Mouse (Mus musculus) forebrain, embryonic 13.5 days (tissue): ENCODE results near the gene Ocrl. TPM values are rescaled to one million over a fixed set of nuclear protein-coding genes. Genes with fewer than 3 reads are reported as not detected.

ENCODE experiments used
- ATAC-seq: fragments of 200-750 bp; cut with Nextera tagmentation; 2 replicates; pipeline ENCODE4 v1.8.0; 2017
- H3K27ac ChIP-seq: fragments of 300-500 bp; sonication (generic); 2 replicates; pipeline ENCODE4 v1.5.1; 2015; ENCODE audit warnings: inconsistent platforms, mild to moderate bottlenecking, moderate library complexity
- H3K27me3 ChIP-seq: fragments of 300-500 bp; sonication (generic); 2 replicates; pipeline ENCODE4 v1.6.1; 2015; ENCODE audit warnings: mild to moderate bottlenecking, inconsistent platforms
- H3K36me3 ChIP-seq: fragments of 300-500 bp; sonication (generic); 2 replicates; pipeline ENCODE4 v1.6.1; 2015; ENCODE audit warnings: mild to moderate bottlenecking, inconsistent platforms; ENCODE audit not compliant: poor library complexity, severe bottlenecking
- H3K4me1 ChIP-seq: fragments of 300-500 bp; sonication (generic); 2 replicates; pipeline ENCODE4 v1.6.1; 2015; ENCODE audit warnings: inconsistent platforms
- H3K4me2 ChIP-seq: fragments of 300-500 bp; sonication (generic); 2 replicates; pipeline ENCODE4 v1.6.1; 2015; ENCODE audit warnings: inconsistent platforms, mild to moderate bottlenecking, moderate library complexity
- H3K4me3 ChIP-seq: fragments of 300-500 bp; sonication (generic); 2 replicates; pipeline ENCODE4 v1.5.1; 2015; ENCODE audit warnings: mild to moderate bottlenecking, inconsistent platforms
- H3K9ac ChIP-seq: fragments of 300-500 bp; sonication (generic); 2 replicates; pipeline ENCODE4 v1.6.1; 2015; ENCODE audit warnings: mild to moderate bottlenecking, inconsistent platforms
- H3K9me3 ChIP-seq: fragments of 300-500 bp; sonication (generic); replicated peaks from 2 replicates; pipeline ENCODE4 v1.6.1; 2016; ENCODE audit warnings: inconsistent platforms
- WGBS: fragments of 180-500 bp; shearing (Covaris S2); methylation state at CpG from one replicate; pipeline ENCODE4 v1.1.7; 2015; 5-methylcytosine and 5-hydroxymethylcytosine counted together
- polyA plus RNA-seq: library from polyadenylated mRNA; unstranded; fragments of >200 nt; fragmentation: Nextera tagmentation; extraction: Ambion mirVana; gene quantifications from 2 replicates; pipeline ENCODE4 v1.2.1, GENCODE M21; 2015

Gene Ocrl
- polyA plus RNA-seq, 1 experiment from 2014 or later, result 20.3 TPM

DNA sequence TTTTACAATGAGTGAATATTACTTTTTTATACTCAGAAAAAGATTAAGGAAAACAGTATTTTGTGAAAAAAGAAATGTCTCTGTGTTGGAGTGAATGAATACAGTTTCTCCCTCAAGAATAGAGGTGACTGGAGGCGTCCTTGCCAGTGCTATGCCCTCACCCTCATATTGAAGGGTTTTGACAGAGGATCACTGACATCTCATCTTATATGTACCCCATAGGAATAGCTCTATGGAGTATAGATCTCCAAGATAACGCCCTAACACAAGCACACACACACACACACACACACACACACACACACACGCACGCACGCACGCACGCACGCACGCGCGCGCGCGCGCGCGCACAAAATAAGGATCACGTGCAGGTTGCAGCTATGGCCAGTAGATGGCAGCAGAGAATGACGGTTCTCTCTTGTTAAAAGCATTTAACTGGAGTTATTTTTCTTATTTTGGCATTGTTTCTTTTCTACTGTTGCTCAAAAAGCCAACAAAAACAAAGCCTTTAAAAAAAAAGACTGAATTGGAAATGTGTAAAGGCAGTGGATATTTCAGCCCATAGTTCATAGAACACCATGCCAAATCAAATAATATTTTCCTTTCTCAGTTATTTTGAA lies 72.9 kb downstream of the Ocrl start:
- Histone ChIP-seq H3K4me1 (no peaks in the 10 kb centered on the region), H3K27me3 (no peaks in the 10 kb centered on the region), H3K4me2 (peak overlapping the region; percentile 53), H3K9ac (no peak overlapping the region), H3K27ac (no peak overlapping the region), H3K36me3 (no peaks in the 10 kb centered on the region), H3K9me3 (no peaks in the 10 kb centered on the region), H3K4me3 (peak overlapping the region; percentile 22; the same call in 1 of the 2 replicates)
- peak; percentile 65 for ATAC-seq
- WGBS, result 4% methylated on average over 14 of the region's 19 CpGs

DNA sequence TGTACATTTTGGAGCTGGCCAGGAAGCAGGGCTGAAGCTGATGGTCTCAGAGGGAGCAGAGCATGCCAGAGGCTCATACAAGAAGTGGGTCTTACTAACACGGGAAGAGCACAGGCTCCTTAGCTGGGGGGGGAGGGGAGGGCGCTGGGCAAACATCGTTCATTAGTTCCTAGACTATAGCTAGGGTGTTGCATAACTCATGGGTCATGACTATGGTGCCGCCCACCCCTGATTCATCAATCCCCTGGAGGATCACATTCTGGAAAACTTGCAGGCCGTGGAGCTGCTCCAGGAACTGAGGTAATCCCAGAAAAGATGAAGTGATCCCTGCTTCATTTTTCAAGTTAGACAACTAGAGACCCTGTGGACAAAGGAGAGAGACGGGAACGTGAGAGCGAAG lies 75.8 kb downstream of the Ocrl start:
- WGBS, result 80% methylated on average over 8 of the region's 8 CpGs
- no peak overlapping the region for H3K4me2 ChIP-seq
- H3K9ac ChIP-seq, result no peak overlapping the region
- H3K27ac ChIP-seq, result no peak overlapping the region
- no peaks in the 10 kb centered on the region for H3K9me3 ChIP-seq
- H3K4me3 ChIP-seq, result no peak overlapping the region
- no peaks in the 10 kb centered on the region for H3K4me1 ChIP-seq
- no peaks in the 10 kb centered on the region for H3K27me3 ChIP-seq
- H3K36me3 ChIP-seq, result no peaks in the 10 kb centered on the region
- no peak for ATAC-seq

DNA sequence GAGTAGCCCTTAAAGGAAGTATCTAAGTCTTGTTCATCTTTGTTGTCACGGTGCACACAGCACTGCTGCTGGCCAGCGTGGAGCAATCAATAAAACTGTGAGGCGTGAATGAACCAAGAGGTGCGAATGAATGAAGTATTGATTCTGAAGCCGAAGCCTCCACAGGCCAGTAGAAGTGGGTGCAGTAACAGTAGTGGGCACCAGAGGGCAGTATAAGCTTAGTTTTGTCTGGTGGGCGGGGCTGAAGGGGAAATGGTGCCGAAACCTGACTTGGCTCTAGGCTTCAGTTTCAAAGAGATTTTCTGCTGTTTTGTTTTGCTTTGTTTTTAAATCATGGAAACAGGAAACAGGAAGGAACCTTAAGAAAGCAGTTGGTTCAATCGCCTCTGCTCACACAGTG lies 80.4 kb downstream of the Ocrl start:
- Histone ChIP-seq H3K36me3 (no peaks in the 10 kb centered on the region), H3K27me3 (no peaks in the 10 kb centered on the region), H3K4me3 (no peak overlapping the region), H3K27ac (no peak overlapping the region), H3K9me3 (no peaks in the 10 kb centered on the region), H3K4me1 (no peaks in the 10 kb centered on the region), H3K9ac (no peak overlapping the region), H3K4me2 (0 out of 2 replicates have a peak overlapping the region, but pooled peaks have one; percentile 10)
- WGBS, result 14% methylated on average over 8 of the region's 8 CpGs
- ATAC-seq, result peak; percentile 43

DNA sequence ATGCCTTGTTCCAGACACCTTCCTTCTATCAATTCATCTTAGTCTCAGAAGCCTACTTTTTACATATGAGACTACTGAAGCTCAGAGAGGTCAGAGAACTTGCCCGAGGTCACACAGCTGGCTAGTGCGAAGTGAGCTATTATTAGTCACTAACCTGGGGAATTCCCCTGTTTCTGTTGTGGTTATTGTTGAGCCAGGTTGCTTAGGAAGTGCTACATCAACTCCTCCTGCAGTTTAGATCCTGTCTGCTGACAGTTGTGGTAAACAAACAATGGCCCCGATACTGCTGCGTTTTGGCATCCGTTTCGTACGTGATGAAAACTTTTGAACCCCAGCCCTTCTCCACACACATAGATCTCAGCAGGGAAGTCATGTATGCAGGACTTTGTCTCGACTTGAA lies 86.2 kb downstream of the Ocrl start:
- Histone ChIP-seq H3K36me3 (no peaks in the 10 kb centered on the region), H3K9ac (no peak overlapping the region)
- WGBS, result 82% methylated on average over 8 of the region's 8 CpGs

DNA sequence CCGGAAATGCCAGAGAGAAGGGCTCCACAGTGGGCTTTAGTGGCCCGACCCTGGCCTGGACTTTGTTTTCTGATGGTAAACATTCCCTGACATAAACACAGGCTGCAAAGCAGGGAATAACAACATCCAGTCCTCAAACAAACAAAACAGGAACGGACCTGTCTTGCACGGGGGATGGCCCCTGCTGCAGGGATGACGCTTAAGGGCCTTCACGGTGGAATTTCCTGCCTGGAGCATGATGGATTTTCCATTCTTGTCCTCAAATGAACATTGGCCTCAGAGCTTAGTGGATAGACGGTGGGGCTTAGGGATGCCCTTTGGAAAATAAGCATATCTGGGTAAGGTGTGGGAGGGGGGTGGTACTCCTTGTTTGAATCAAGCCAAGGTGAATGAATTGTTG lies 89.0 kb downstream of the Ocrl start:
- no peak overlapping the region for H3K4me2 ChIP-seq

More for the DNA sequence above, 86.2 kb downstream of the Ocrl start:
- Histone ChIP-seq H3K27ac (no peak overlapping the region), H3K4me1 (no peaks in the 10 kb centered on the region), H3K9me3 (no peaks in the 10 kb centered on the region), H3K27me3 (no peaks in the 10 kb centered on the region), H3K4me2 (no peak overlapping the region), H3K4me3 (no peak overlapping the region)
- ATAC-seq, result no peak

DNA sequence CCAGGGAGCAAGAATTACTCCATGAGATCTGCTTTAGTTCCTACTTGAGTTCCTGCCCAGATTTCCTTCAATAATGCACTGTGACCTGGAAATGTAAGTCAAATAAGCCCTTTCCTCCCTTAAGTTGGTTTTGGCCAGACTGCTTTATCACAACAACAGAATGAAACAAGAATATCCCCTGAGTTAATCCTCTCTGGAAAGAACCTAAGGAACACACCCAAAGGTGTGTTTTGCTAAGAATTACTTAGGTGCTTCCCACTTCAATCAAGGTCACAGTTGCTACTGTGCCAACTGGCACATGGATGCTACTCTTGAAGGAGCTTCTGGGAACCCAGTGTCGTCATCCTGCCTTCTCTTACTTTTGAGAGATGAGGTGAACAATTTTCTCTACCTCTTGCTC lies 92.6 kb downstream of the Ocrl start:
- no peak for ATAC-seq
- WGBS, result 84% methylated on average over 1 of the region's 1 CpGs
- H3K4me2 ChIP-seq, result no peak overlapping the region
- no peaks in the 10 kb centered on the region for H3K36me3 ChIP-seq
- no peak overlapping the region for H3K27ac ChIP-seq
- H3K4me1 ChIP-seq, result no peaks in the 10 kb centered on the region
- H3K27me3 ChIP-seq, result no peaks in the 10 kb centered on the region
- no peak overlapping the region for H3K4me3 ChIP-seq
- no peaks in the 10 kb centered on the region for H3K9me3 ChIP-seq
- H3K9ac ChIP-seq, result no peak overlapping the region

More for the DNA sequence above, 89.0 kb downstream of the Ocrl start:
- Histone ChIP-seq H3K4me3 (no peak overlapping the region), H3K27me3 (no peaks in the 10 kb centered on the region), H3K27ac (no peak overlapping the region), H3K9ac (no peak overlapping the region), H3K36me3 (no peaks in the 10 kb centered on the region), H3K4me1 (no peaks in the 10 kb centered on the region), H3K9me3 (no peaks in the 10 kb centered on the region)
- WGBS, result 81% methylated on average over 7 of the region's 7 CpGs
- no peak for ATAC-seq

DNA sequence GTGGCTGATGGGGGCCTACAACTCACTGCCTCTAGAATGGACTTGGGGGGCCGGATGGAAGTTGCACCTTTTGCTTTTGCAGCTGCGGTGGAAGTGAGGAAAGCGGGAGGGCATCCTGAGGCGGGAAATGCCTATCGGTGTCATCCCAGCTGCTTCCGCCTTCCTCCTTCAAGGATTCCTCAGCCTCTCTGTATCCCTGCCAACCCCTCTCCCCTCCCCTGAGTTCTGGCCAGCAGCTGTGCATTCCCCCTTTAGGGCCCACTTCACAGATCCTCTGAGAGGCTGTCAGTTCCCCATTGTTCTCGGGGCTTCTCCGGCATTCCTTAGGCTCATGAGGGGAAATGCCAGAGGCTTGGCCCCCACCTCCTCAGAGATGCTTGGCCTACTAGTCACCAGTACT lies 93.9 kb downstream of the Ocrl start:
- Histone ChIP-seq H3K36me3 (no peaks in the 10 kb centered on the region), H3K9me3 (no peaks in the 10 kb centered on the region), H3K4me3 (no peak overlapping the region), H3K9ac (no peak overlapping the region), H3K4me2 (no peak overlapping the region), H3K4me1 (no peaks in the 10 kb centered on the region), H3K27me3 (no peaks in the 10 kb centered on the region), H3K27ac (no peak overlapping the region)
- no peak for ATAC-seq
- WGBS, result 60% methylated on average over 8 of the region's 8 CpGs

DNA sequence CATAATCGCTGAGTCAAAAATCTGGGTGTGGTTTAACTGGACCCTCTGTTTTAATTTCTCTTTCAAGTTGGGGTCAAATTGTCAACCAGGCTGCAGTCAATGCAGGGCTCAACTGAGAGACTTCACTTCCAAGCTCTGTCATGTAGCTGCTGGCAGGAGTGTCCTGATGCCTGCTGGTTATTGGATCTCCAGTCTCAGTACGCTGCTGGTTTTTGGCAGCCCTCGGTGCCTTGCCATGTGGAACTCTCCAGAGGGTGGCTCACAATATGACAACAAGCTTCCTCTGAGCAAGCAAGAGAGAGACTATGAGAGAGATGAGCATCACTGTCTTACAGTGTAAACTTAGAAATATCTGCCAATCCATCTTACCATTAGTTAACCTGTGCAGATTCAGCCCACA lies 99.5 kb downstream of the Ocrl start:
- no peak overlapping the region for H3K9ac ChIP-seq
- WGBS, result 88% methylated on average over 3 of the region's 3 CpGs
- no peaks in the 10 kb centered on the region for H3K9me3 ChIP-seq
- peaks cover 12% of the 10 kb centered on the region for H3K4me1 ChIP-seq
- H3K36me3 ChIP-seq, result no peaks in the 10 kb centered on the region
- no peaks in the 10 kb centered on the region for H3K27me3 ChIP-seq
- H3K4me3 ChIP-seq, result no peak overlapping the region
- H3K4me2 ChIP-seq, result no peak overlapping the region
- ATAC-seq, result no peak
- H3K27ac ChIP-seq, result no peak overlapping the region

Other genes with a start within 250 kb of the Ocrl start
- 21.7 and 25.4 TPM in 2 replicates for gene Smarca1, start 19.4 kb upstream of the Ocrl start, polyA plus RNA-seq
- 4.9 and 5.0 TPM in 2 replicates for gene Apln, start 122.5 kb downstream of the Ocrl start, polyA plus RNA-seq
- 0.57 and 0.64 TPM in 2 replicates for gene Xpnpep2, start 196.3 kb downstream of the Ocrl start, polyA plus RNA-seq
- gene Sash3, start 234.0 kb downstream of the Ocrl start, polyA plus RNA-seq, result 0.71 and 0.72 TPM in 2 replicates